Mouse (Mus musculus) liver, embryonic 16.5 days (tissue): ENCODE results near the gene Ifrd2. TPM values are rescaled to one million over a fixed set of nuclear protein-coding genes. Genes with fewer than 3 reads are reported as not detected.

ENCODE experiments used
- ATAC-seq: fragments of 200-750 bp; cut with Nextera tagmentation; 2 replicates; pipeline ENCODE4 v1.8.0; 2017; ENCODE audit warnings: low read depth, mild to moderate bottlenecking, moderate number of reproducible peaks, moderate library complexity
- H3K27ac ChIP-seq: fragments of 300-500 bp; sonication (generic); 2 replicates; pipeline ENCODE4 v1.5.1; 2014; ENCODE audit warnings: mild to moderate bottlenecking, low read length
- H3K27me3 ChIP-seq: fragments of 300-500 bp; sonication (generic); 2 replicates; pipeline ENCODE4 v1.6.1; 2014; ENCODE audit warnings: low read depth, low read length, mixed read lengths; ENCODE audit not compliant: control insufficient read depth, insufficient read depth
- H3K36me3 ChIP-seq: fragments of 300-500 bp; sonication (generic); 2 replicates; pipeline ENCODE4 v1.6.1; 2014; ENCODE audit warnings: mild to moderate bottlenecking; ENCODE audit not compliant: control insufficient read depth, insufficient read depth
- H3K4me1 ChIP-seq: fragments of 300-500 bp; sonication (generic); 2 replicates; pipeline ENCODE4 v1.6.1; 2014; ENCODE audit warnings: low read depth, low read length, mixed read lengths; ENCODE audit not compliant: control insufficient read depth
- H3K4me2 ChIP-seq: fragments of 300-500 bp; sonication (generic); 2 replicates; pipeline ENCODE4 v1.6.1; 2014; ENCODE audit warnings: low read depth, low read length, mixed read lengths
- H3K4me3 ChIP-seq: fragments of 300-500 bp; sonication (generic); 2 replicates; pipeline ENCODE4 v1.5.1; 2014; ENCODE audit warnings: low read depth, mild to moderate bottlenecking, low read length
- H3K9ac ChIP-seq: fragments of 300-500 bp; sonication (generic); 2 replicates; pipeline ENCODE4 v1.6.1; 2014; ENCODE audit warnings: low read depth, low read length
- H3K9me3 ChIP-seq: fragments of 300-500 bp; sonication (generic); replicated peaks from 2 replicates; pipeline ENCODE4 v1.6.1; 2016; ENCODE audit warnings: low read length; ENCODE audit not compliant: control insufficient read depth
- WGBS: fragments of 180-500 bp; shearing (Covaris S2); extraction: QIAGEN DNeasy Blood & Tissue Kit; methylation state at CpG from one replicate; pipeline ENCODE4 v1.1.7; 2014; ENCODE audit not compliant: insufficient replicate concordance; 5-methylcytosine and 5-hydroxymethylcytosine counted together
- polyA plus RNA-seq: library from polyadenylated mRNA; unstranded; fragments of >200 nt; fragmentation: Nextera tagmentation; extraction: Ambion mirVana; gene quantifications from 2 replicates; pipeline ENCODE4 v1.2.1, GENCODE M21; 2015

The Ifrd2 gene
- polyA plus RNA-seq, 1 experiment from 2014 or later = 166 TPM

DNA sequence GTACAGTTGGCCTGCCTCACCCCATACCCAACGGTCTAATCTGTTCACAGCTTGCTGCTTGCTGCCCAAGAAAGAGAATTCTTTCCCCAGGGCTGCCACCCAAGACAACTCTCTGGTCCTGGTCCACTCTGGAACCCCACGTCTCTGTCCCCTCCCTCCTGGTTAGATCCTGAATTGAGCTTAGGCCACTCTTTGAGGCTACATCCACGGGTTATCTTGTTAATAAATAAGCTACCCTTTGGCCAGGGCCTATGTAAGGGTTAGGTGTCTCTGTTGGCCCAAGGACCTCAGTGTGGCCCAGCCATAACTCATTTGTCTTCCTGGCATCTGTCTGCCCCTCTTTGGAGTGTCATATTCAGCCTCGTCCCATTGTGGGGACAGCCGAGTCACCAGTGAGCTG, 10.9 kb downstream of the Ifrd2 start:
- 53% methylated on average over 5 of the region's 5 CpGs for WGBS
- H3K9me3 ChIP-seq = no peaks in the 10 kb centered on the region
- H3K27ac ChIP-seq = no peak overlapping the region
- no peak overlapping the region for H3K9ac ChIP-seq
- H3K27me3 ChIP-seq = no peaks in the 10 kb centered on the region
- ATAC-seq = peak; percentile 33
- peaks cover 13% of the 10 kb centered on the region for H3K4me1 ChIP-seq
- H3K4me3 ChIP-seq = no peak overlapping the region
- H3K4me2 ChIP-seq = no peak overlapping the region
- H3K36me3 ChIP-seq = peaks cover 16% of the 10 kb centered on the region

DNA sequence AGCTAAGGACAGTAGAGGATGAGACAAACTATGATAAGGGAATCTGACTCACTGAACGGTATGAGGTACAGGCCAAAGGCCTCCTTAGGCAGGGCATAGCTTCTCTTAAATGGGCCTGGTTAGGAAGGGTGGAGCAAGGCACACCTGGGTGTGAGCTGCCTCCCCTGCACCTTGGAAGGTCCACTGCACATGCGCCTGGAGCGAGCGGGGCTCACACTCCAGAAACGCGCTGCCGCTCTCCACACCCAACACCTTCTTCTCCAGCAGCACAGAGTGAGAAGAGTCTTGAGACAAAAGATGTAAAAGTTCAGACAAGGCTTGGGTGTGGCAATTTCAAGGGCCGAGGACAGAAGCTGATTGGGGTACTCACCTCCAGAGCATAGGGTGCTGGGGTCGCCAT, 12.0 kb downstream of the Ifrd2 start:
- Histone ChIP-seq H3K9ac (no peak overlapping the region), H3K4me3 (no peak overlapping the region), H3K4me1 (peaks cover 13% of the 10 kb centered on the region), H3K27me3 (no peaks in the 10 kb centered on the region; the same call in 1 of the 2 replicates), H3K36me3 (peaks cover 5% of the 10 kb centered on the region), H3K27ac (no peak overlapping the region), H3K9me3 (no peaks in the 10 kb centered on the region), H3K4me2 (no peak overlapping the region)
- no peak for ATAC-seq
- 72% methylated on average over 9 of the region's 9 CpGs for WGBS

DNA sequence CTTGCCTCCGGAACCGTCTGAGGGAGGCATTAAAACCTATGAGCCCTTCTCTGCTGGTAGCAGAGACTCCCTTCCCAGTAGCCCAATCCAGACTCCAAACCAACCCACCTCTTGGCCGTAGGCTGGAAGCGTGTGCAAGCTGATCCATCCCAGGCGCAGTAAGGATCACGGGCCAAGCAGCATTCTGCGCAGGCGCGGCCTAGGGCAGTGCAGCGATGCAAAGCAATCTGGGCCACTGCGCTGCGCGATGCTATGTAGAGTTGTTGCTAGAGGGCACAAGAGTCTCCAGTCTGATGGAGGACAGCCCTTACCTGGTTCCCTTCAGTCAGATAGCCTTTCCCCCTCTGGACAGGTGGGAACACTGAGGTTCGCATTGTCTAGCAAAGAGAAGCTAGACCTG, 12.4 kb downstream of the Ifrd2 start:
- no peaks in the 10 kb centered on the region for H3K9me3 ChIP-seq
- H3K4me3 ChIP-seq = no peak overlapping the region
- peaks cover 2% of the 10 kb centered on the region; the same call in 1 of the 2 replicates for H3K36me3 ChIP-seq
- no peak overlapping the region for H3K9ac ChIP-seq
- H3K4me2 ChIP-seq = no peak overlapping the region
- WGBS = 67% methylated on average over 14 of the region's 14 CpGs
- H3K4me1 ChIP-seq = peaks cover 15% of the 10 kb centered on the region
- no peak for ATAC-seq
- H3K27ac ChIP-seq = no peak overlapping the region
- no peaks in the 10 kb centered on the region; the same call in 1 of the 2 replicates for H3K27me3 ChIP-seq

- no peak for ATAC-seq
- no peaks in the 10 kb centered on the region for H3K36me3 ChIP-seq
- no peaks in the 10 kb centered on the region; the same call in 1 of the 2 replicates for H3K27me3 ChIP-seq
- no peaks in the 10 kb centered on the region for H3K9me3 ChIP-seq
- no peak overlapping the region for H3K4me2 ChIP-seq
- H3K9ac ChIP-seq = no peak overlapping the region
- H3K27ac ChIP-seq = no peak overlapping the region
- WGBS = 61% methylated on average over 12 of the region's 12 CpGs
- peaks cover 21% of the 10 kb centered on the region for H3K4me1 ChIP-seq
- no peak overlapping the region for H3K4me3 ChIP-seq
These were observed 13.3 kb downstream of the Ifrd2 start for GRCm38 (mm10) chr9:107600745-107601144.

DNA sequence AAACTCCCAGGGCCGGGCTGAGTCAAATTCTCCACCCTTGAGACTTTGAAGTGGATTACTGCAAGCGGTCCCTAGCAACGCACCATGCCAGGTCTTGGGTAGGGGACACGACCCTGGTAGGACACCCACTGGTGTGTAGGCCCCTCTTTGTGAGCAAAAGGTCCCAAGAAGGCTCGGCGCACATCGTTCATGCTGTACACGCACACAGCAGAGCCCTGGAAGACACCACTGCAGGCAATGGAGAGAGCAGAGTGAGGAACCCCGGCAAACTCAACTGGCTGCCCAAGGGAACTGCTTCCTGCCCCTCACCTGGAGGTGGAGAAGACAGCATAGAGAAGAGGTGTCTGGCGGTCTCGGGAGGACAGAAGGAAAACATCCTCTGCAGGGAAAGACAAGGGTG, 13.8 kb downstream of the Ifrd2 start:
- ATAC-seq = no peak
- 78% methylated on average over 11 of the region's 11 CpGs for WGBS
- Histone ChIP-seq H3K9ac (no peak overlapping the region), H3K4me1 (peaks cover 21% of the 10 kb centered on the region), H3K4me2 (no peak overlapping the region), H3K27me3 (no peaks in the 10 kb centered on the region; the same call in 1 of the 2 replicates), H3K27ac (no peak overlapping the region), H3K36me3 (no peaks in the 10 kb centered on the region), H3K9me3 (no peaks in the 10 kb centered on the region), H3K4me3 (no peak overlapping the region)

DNA sequence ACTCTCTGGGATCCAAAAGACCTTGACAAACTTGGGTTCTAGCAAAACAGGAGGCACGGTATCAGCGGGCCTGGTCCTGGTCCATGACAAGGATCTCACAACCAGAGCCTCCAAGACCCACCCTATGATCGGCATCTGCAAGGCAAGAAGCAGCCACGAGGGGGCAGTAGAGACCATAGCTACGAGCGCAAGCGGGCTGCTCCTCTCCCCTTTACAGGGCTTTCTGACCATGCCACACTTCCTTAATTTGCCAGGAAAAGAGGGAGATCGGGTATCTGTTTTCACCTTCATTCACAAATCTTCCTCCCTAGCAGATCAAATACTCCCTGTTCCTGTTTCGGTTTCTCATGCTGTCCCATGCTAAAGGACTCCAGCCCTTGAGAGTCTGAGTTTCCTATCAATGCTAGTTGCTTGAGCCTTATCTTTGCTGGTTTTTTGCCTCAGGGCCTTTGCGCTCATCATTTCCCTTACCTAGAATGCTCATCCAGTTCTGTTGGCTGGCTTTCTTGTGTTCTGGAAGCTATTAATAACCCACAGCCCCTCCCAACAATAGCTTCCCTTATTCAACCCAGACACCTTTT, 14.7 kb downstream of the Ifrd2 start:
- H3K27me3 ChIP-seq = no peaks in the 10 kb centered on the region; the same call in 1 of the 2 replicates
- peaks cover 21% of the 10 kb centered on the region for H3K4me1 ChIP-seq
- H3K9me3 ChIP-seq = no peaks in the 10 kb centered on the region
- H3K27ac ChIP-seq = no peak overlapping the region
- H3K4me2 ChIP-seq = peak overlapping the region; percentile 27
- 2% methylated on average over 10 of the region's 10 CpGs for WGBS
- H3K9ac ChIP-seq = no peak overlapping the region
- no peaks in the 10 kb centered on the region for H3K36me3 ChIP-seq
- H3K4me3 ChIP-seq = peak overlapping the region; percentile 8; the same call in 1 of the 2 replicates
- peak; percentile 49; the same call in 1 of the 2 replicates for ATAC-seq

DNA sequence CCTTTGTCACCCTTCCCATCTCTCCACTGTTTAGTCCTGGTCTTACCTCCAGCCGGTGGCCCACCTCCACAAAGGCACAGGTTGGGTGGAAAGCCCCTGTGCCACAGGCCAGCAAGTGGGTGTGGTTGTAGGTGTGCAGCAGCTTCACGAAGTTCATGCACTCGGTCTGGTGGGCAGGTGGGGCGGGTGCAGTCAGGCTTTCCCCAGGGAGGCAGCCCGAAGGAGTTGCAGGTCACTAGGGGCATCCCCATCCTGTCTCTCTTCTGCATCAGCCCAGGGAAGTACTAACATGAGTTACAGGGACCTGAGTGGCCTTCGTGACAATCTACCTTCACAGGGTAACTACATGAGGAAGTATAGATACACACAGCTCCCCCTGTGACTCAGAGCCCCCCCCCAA, 15.8 kb downstream of the Ifrd2 start:
- Histone ChIP-seq H3K4me1 (peaks cover 19% of the 10 kb centered on the region), H3K9me3 (no peaks in the 10 kb centered on the region), H3K4me3 (no peak overlapping the region), H3K4me2 (no peak overlapping the region), H3K27ac (no peak overlapping the region), H3K36me3 (no peaks in the 10 kb centered on the region), H3K27me3 (no peaks in the 10 kb centered on the region; the same call in 1 of the 2 replicates), H3K9ac (no peak overlapping the region)
- 63% methylated on average over 6 of the region's 6 CpGs for WGBS
- no peak for ATAC-seq

GRCm38 (mm10) chr9:107605041-107605661, 17.7 kb downstream of the Ifrd2 start:
- H3K4me1 ChIP-seq = peaks cover 15% of the 10 kb centered on the region
- no peak overlapping the region for H3K27ac ChIP-seq
- no peak overlapping the region for H3K4me3 ChIP-seq
- H3K9me3 ChIP-seq = no peaks in the 10 kb centered on the region
- WGBS = 43% methylated on average over 23 of the region's 23 CpGs
- no peaks in the 10 kb centered on the region for H3K36me3 ChIP-seq
- H3K4me2 ChIP-seq = no peak overlapping the region
- H3K9ac ChIP-seq = no peak overlapping the region
- H3K27me3 ChIP-seq = no peaks in the 10 kb centered on the region; the same call in 1 of the 2 replicates
- no peak; the same call in 1 of the 2 replicates for ATAC-seq

- ATAC-seq = no peak
- no peaks in the 10 kb centered on the region for H3K9me3 ChIP-seq
- no peak overlapping the region for H3K27ac ChIP-seq
- WGBS = 43% methylated on average over 9 of the region's 9 CpGs
- H3K9ac ChIP-seq = no peak overlapping the region
- no peak overlapping the region for H3K4me3 ChIP-seq
- peaks cover 14% of the 10 kb centered on the region for H3K4me1 ChIP-seq
- H3K27me3 ChIP-seq = no peaks in the 10 kb centered on the region; the same call in 1 of the 2 replicates
- no peaks in the 10 kb centered on the region for H3K36me3 ChIP-seq
- no peak overlapping the region for H3K4me2 ChIP-seq
These were observed 19.1 kb downstream of the Ifrd2 start for GRCm38 (mm10) chr9:107606591-107606990.
